Mouse (Mus musculus) naive thymus-derived CD4-positive, alpha-beta T cell, adult 2 months (primary cell): ENCODE measurements around the gene Galnt2.

Experiments used
- DNase-seq: peaks from one replicate; pipeline ENCODE4 v3.0.0-alpha.2; 2011; ENCODE audit warnings: low read depth

Gene Galnt2

DNA sequence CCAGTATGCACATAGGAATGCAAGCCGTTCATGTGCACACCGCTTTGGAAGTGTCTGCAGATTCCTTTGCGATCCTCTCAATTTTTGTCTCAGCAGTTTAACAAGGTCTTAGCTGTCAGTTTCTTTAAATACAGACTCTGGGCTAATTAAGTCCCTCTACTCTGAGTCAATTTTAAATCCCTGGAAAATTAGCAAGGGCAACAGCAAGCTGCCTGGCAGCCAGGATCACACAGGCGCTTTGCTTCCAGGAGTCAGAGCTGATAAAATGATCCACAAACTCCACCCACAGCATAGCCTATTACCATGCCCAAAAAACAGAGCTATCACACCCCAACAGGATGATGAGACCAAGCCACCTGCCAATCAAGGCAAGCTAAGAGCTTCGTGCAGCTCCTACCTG lies 142.6 kb downstream of the Galnt2 start:
- DNase-seq: no peak

- no peak for DNase-seq
Measured at GRCm38 (mm10) chr8:124375168-124375567, 144.0 kb downstream of the Galnt2 start.

- DNase-seq: no peak
Measured at GRCm38 (mm10) chr8:124375727-124376126, 144.5 kb downstream of the Galnt2 start.

DNA sequence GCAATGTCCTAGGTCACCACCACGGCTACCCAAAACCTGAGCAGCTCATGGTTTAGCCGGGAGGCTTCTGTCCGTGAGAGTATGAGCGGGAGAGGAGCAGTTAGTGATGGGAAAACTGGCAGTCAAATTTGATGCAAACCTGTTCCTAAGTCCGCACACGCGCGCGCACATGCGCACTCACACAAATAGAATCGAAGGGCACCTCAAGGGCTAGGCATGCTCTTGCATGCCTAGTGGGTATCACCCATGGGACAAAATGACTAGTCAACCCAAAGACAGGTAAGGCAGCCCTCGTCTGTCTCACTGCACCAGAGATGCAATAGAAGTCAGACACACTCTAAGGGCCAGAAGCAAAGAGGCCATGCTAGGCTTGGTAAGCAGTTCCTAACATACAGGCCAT lies 145.2 kb downstream of the Galnt2 start:
- DNase-seq: no peak

- no peak for DNase-seq
Measured at GRCm38 (mm10) chr8:124379289-124379688, 148.1 kb downstream of the Galnt2 start.

- no peak for DNase-seq
Measured at GRCm38 (mm10) chr8:124382235-124382634, 151.0 kb downstream of the Galnt2 start.

GRCm38 (mm10) chr8:124384336-124384735 lies 153.1 kb downstream of the Galnt2 start:
- no peak for DNase-seq

- DNase-seq: no peak
Measured at GRCm38 (mm10) chr8:124386225-124386899, 155.2 kb downstream of the Galnt2 start.

- no peak for DNase-seq
Measured at GRCm38 (mm10) chr8:124389495-124389894, 158.3 kb downstream of the Galnt2 start.

- DNase-seq: no peak
Measured at GRCm38 (mm10) chr8:124391191-124391590, 160.0 kb downstream of the Galnt2 start.

DNA sequence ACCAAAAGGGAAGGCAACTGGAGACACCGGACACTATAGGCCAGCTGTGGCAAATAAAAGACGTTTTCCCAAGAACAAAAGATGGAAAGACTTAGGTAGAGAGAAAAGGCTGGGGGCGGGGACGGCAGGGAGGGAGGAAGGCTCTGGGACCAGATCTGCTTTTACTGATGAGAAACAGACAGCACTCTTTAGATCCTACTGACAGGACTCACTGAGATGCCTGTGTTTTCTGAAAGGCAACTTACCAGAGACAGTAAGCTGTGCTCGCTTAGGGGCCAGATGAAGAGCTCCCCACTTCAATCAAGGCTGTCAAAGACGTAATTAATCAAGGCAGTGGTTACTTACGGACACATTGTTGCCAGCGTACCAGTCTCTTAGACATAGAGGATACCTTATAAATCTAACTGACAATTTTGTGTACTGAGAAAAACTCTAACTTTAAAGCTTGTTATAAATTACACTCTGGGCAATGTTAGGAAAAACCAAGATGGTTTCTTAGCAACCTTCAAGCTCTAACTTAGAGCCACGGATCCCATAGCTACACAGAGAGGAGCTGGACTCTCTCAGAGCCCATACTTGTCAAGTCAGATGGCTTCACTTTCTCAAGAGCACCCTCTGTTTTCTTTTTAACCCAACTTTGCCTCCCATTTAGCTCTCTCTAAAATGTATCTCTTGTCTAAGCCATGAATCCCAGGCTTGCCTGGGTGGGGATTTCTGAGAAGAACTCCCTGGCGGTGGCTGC lies 161.3 kb downstream of the Galnt2 start:
- no peak for DNase-seq

DNA sequence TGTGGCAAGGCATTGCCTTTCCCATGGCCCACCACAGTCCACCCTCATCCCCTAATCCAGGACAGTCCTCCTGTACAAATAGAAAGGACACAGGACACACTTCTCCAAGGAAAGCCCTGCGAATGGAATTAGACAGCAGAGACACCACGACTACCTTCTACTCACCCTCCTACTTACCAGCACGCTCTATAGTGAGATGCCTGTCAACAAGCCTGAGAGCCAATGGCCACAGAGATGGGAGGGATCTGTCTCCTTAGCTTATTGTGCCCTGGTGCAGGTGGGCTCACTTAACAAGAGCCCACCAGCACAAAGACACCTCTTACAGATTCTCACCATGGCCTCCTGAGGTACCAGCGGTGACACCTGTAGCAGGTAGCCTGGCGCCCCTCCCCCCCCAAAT lies 161.8 kb downstream of the Galnt2 start:
- DNase-seq: no peak

DNA sequence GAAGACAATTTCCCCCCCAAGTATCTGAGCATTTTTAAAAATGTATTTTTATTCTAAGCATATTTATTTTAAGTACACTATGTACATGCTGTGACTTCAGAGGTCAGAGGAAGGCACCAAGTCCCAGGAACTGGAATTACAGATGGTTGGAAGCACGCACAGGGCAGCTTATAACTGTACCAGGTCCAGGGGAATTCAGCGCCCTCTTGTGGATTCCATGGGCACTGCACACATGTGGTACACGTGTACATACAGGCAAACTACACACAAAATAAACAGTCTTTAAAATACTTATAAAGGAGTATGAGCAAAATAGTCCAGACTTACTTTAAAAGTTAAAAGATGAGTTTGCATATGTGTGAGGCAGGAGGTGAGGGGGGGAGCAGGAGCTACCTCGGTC lies 162.7 kb downstream of the Galnt2 start:
- DNase-seq: no peak

GRCm38 (mm10) chr8:124394951-124395350 lies 163.8 kb downstream of the Galnt2 start:
- no peak for DNase-seq
